Mouse (Mus musculus) thymus, postnatal 14 days (tissue): Measurements from ENCODE around the gene Gm11273.
"Not testable (repeated sequence)": the region's sequence is repeated elsewhere in the genome, so short reads cannot be mapped to it uniquely, and the experiment has no call there.

Experiments used
- DNase-seq: peaks from one replicate; pipeline ENCODE4 v3.0.0; 2021

Gm11273 gene

GRCm38 (mm10) chr13:21501182-21501581 lies at the start of gene Gm11273:
TSS of gene Gm11273 (minus strand) at chr13:21501418.
- not testable (repeated sequence) for DNase-seq

DNA sequence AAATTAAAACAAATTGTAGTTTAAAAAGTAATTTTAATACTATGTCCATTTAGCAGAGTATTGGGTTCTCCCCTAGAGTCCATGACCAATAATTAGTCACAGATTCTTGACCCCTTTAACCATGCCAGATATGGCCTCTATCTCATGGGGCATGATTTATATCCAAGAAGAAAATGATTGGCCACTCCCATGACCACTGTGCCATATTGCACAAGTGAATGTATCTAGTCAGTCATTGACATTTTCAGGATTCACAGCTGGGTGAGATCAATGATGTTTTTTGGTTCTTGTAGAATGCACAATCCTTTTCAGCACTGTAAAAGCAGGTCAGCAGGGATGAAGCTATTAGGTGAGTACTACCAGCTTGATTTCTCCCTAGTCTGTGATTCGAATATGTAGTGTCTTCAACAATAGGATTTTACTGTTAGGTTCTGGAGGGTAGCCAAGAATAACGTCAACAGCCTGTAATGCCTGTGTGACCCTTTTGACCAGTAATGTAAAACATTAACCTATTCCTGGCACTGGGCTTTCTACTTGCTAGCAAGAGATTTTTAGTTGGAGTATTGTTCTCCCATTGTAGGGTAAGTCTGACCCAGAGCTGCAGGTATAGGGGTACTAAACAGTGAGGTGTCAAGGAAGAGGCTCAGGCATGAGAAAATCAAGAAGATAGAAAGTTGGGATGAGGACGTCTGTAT lies 49.3 kb upstream of the Gm11273 start:
- no peak for DNase-seq

DNA sequence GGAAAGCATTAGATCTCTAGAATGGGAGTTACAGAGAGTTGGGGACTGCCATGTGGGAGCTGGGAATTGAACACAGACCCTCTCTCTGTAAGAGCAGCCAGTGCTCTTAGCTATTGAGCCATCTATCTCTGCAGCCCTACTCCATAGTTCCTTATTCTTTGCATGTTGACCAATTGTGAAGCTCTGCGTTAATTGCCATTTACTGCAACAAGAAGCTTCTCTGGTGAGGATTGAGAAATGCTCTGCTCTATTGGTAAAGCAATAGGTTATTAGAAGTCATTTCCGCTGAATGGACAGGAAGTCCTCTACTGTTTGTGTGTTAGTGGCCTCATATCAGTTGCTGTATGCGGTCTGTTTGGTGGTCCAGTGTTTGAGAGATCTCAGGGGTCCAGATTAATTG lies 48.3 kb upstream of the Gm11273 start:
- no peak for DNase-seq

DNA sequence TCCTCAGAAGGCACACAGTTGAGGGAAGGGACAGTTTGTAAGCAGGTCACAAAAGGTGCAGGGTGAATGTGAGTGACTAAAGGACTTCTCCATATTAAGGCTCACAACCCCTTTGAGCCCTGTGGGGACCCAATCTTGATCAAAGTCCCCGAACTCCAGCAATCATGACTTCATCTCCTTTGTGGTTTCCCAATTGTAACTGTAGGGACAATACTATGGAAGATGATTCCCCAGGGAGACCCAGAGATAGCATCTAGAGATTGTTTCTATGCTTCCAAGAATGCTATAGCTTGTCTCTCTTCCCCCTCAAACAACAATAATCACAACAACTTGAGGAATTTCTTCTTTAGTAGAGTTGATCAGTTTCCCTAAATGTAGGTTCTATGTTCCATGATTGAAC lies 41.5 kb upstream of the Gm11273 start, which contains the start of gene Olfr1366:
Olfr1366 (minus strand) TSS at position 101 of the 400 bp plus-strand sequence.
- DNase-seq, result no peak

GRCm38 (mm10) chr13:21530781-21531201 lies 29.6 kb upstream of the Gm11273 start, which contains the start of gene Zkscan8:
TSS of gene Zkscan8 (minus strand) at chr13:21531120.
- peak; percentile 89 for DNase-seq

DNA sequence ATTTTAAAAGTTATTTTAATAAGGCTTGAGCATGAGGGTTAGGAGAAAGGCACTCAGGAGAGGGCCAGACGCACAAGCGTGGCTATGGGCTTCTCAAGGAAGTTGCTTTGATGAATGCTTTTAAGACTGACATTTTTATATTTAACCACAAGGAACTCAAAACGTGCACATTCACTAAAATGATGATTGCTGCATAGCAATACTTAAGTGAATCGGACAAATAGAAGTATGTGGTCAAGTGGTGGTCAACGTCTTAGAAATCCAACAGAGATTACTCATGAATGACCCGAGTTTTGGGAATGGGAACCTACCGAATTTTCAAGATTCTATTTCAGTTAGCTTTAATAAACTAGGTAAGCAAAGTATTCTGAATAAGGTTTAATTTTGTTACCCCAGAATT lies 28.9 kb upstream of the Gm11273 start:
- DNase-seq, result no peak

DNA sequence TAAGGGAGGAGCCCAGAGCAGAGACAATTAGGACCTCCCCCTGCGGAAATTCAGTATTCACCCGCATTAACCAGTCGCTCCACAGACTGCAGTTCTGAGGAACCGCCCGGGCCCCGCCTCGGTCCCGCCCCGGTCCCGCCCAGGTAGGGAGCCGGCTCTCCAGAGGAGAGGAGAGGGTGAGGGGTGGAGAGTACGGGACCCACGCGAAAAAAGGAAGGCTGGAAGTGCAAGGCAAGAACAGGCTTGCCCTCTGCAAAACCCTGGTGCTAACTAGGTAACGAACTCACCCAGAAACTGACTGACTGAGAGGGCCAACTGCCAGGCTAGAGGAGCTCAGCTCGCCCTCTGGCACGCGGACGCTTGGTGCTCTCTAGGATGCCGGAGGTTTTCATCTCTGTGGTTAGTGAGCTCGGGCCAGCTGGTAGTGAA lies 5.0 kb upstream of the Gm11273 start:
- DNase-seq, result peak; percentile 79

- DNase-seq, result no peak
Measured at GRCm38 (mm10) chr13:21502296-21502695, 1.1 kb upstream of the Gm11273 start.

- DNase-seq, result peak; percentile 9
Measured at GRCm38 (mm10) chr13:21495080-21495479, 6.1 kb downstream of the Gm11273 start, which contains the start of gene AK157302. TSS of gene AK157302 (plus strand) at chr13:21495223.

DNA sequence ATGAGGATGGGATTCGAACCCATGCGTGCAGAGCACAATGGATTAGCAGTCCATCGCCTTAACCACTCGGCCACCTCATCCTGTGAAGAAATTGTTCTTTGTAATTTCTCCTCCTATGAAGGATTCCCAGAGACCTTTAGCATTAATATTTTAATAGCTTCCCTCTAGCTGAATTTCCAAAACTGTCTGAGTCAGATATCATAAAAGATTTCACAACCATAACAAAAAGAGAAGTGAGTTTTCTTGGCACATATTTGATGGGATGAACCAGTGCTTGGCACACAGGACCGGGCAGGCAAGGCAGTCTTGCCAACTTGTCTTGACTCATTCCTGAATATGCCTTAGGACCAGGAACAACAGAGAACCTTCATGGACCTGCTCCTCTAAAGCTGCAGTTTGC lies 8.4 kb downstream of the Gm11273 start:
- no peak for DNase-seq

DNA sequence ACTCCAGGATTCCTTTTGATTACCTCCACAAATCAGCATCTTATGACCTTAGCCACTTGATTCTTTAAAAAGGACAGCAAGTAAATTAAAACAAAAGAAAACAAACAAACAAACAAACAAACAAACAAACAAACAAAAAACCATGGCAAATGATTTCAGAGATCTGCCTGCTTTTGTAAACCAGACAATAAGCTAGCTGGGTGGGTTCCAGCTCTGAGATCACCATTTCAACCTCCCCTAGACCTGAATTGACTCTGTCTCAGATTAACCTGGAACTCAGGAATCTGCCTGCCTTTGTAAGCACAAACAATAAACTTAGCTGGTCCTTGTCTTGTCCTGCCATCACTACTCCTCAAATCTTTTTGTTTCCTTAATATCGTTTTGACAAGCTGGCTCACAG lies 14.3 kb downstream of the Gm11273 start:
- no peak for DNase-seq

- DNase-seq, result peak; percentile 18
Measured at GRCm38 (mm10) chr13:21478759-21479670, 22.2 kb downstream of the Gm11273 start, which contains the start of the genes Zkscan4 and Gm10065. TSS of gene Zkscan4 (plus strand) at chr13:21478907. TSS of gene Gm10065 (minus strand) at chr13:21479441.

DNA sequence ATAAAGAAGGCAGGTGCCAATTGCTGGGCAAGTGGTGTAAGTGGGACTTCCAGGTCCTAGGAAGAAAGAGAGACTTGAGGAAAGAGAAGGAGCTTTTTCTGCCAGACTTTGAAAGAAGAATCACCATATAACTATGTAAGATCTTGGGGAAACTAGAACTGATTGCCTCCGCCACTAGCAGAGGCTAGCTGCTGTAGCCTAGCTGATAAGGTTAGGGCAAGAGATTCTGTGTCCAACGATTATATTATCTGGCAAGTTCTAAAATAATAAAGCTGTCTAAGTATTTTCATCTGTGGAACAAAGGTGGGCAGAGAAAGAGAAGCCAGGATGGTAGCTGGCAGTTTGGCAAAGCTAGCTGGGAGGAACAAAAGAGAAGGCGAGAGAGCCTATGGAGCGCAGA lies 28.8 kb downstream of the Gm11273 start:
- no peak for DNase-seq

DNA sequence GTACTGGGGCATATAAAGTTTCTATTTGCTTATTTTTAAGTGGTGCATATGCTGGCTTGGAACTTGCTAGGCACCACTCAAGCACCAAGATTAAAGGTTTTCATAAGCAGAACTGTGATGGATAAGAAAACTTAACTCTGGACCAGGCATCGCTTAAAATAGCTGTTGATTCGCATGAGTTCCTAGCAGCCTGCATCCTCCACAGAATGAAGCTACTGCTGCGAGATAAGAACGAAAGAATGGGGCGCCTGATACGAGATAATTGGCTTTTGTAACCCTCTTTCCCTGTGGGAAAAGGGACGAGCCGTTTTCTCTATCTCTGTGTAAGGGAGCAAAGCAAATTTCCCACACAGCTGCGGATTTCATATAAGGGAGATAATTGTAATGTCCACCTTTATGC lies 32.1 kb downstream of the Gm11273 start:
- no peak for DNase-seq

- DNase-seq, result peak; percentile 48
Measured at GRCm38 (mm10) chr13:21468061-21469019, 32.9 kb downstream of the Gm11273 start, which contains the start of gene Nkapl. TSS of gene Nkapl (minus strand) at chr13:21468509.

- DNase-seq, result no peak
Measured at GRCm38 (mm10) chr13:21467336-21467735, 33.9 kb downstream of the Gm11273 start.

DNA sequence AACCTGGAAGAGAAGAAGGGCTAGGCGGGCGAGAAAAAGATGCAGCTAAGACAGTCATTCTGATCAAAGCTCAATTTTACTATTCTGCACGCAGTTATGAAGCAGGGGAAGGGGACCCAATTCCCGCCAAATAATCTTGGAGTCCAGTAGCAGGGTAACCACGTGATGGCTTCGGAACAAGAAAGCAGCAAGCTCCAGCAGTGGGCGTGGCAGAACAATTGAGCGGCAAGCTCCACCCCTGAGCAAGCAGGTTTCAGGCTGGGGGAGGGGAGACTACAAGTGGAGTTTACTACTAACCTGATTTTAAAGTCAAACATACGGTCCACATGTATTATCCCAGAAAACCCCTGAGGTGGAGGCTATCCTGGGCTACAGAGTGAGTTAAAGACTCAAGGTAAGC lies 38.7 kb downstream of the Gm11273 start:
- not testable (repeated sequence) for DNase-seq

DNA sequence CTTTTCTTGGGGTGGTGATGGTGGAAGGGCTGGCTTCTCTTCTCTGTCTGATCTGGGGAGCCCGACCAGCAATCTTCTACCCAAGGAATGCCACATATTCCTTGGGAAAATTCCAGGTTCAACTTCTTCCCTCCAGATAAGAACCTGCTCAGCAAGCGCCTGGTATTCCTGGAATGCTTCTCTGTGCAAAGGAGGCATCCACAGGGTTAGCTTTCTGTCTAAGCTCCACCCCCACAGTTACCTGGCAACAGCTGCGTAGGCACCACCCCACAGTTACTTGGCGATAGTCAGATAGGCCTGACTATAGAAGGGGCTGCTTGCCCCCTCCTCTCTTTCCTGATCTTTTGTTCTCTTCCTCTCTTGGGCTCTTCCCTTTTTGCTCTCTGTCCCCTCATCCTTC lies 44.9 kb downstream of the Gm11273 start:
- DNase-seq, result no peak

GRCm38 (mm10) chr13:21454133-21454532 lies 47.1 kb downstream of the Gm11273 start:
- no peak for DNase-seq

GRCm38 (mm10) chr13:21453449-21453848 lies 47.8 kb downstream of the Gm11273 start, which contains the start of gene Zscan26:
TSS of gene Zscan26 (minus strand) at chr13:21453730.
- DNase-seq, result peak; percentile 71

GRCm38 (mm10) chr13:21453042-21453441 lies 48.2 kb downstream of the Gm11273 start:
- DNase-seq, result no peak
